Mouse (Mus musculus) embryonic facial prominence, embryonic 13.5 days (tissue): ENCODE measurements around the gene Ccdc57. TPM values are rescaled to one million over a fixed set of nuclear protein-coding genes. Genes with fewer than 3 reads are reported as not detected.

ENCODE experiments used
- ATAC-seq: fragments of 200-750 bp; cut with Nextera tagmentation; 2 replicates; pipeline ENCODE4 v1.8.0; 2017; ENCODE audit warnings: low read depth; ENCODE audit not compliant: insufficient number of reproducible peaks, insufficient read depth, low FRiP score, low TSS enrichment
- H3K27ac ChIP-seq: fragments of 300-500 bp; sonication (generic); 2 replicates; pipeline ENCODE4 v1.5.1; 2015; ENCODE audit warnings: moderate library complexity, mild to moderate bottlenecking, inconsistent platforms
- H3K27me3 ChIP-seq: fragments of 300-500 bp; sonication (generic); 2 replicates; pipeline ENCODE4 v1.6.1; 2015; ENCODE audit warnings: mild to moderate bottlenecking, inconsistent platforms
- H3K36me3 ChIP-seq: fragments of 300-500 bp; sonication (generic); 2 replicates; pipeline ENCODE4 v1.6.1; 2015; ENCODE audit warnings: mild to moderate bottlenecking, inconsistent platforms
- H3K4me1 ChIP-seq: fragments of 300-500 bp; sonication (generic); 2 replicates; pipeline ENCODE4 v1.6.1; 2015; ENCODE audit warnings: inconsistent platforms
- H3K4me2 ChIP-seq: fragments of 300-500 bp; sonication (generic); 2 replicates; pipeline ENCODE4 v1.6.1; 2015; ENCODE audit warnings: moderate library complexity, mild to moderate bottlenecking, inconsistent platforms
- H3K4me3 ChIP-seq: fragments of 300-500 bp; sonication (generic); 2 replicates; pipeline ENCODE4 v1.5.1; 2015; ENCODE audit warnings: mild to moderate bottlenecking, inconsistent platforms
- H3K9ac ChIP-seq: fragments of 300-500 bp; sonication (generic); 2 replicates; pipeline ENCODE4 v1.6.1; 2015; ENCODE audit warnings: mild to moderate bottlenecking, inconsistent platforms
- H3K9me3 ChIP-seq: fragments of 300-500 bp; sonication (generic); 2 replicates; pipeline ENCODE4 v1.6.1; 2016; ENCODE audit warnings: inconsistent platforms
- WGBS: fragments of 180-500 bp; shearing (Covaris S2); methylation state at CpG from one replicate; pipeline ENCODE4 v1.1.7; 2015; ENCODE audit warnings: mixed read lengths; 5-methylcytosine and 5-hydroxymethylcytosine counted together
- polyA plus RNA-seq: library from polyadenylated mRNA; unstranded; fragments of >200 nt; fragmentation: Nextera tagmentation; extraction: Ambion mirVana; gene quantifications from 2 replicates; pipeline ENCODE4 v1.2.1, GENCODE M21; 2015

The Ccdc57 gene
- polyA plus RNA-seq, 1 experiment from 2014 or later: 6.1 TPM

GRCm38 (mm10) chr11:120823956-120824786, 108.5 kb downstream of the Ccdc57 start, which contains the start of gene Fasn:
Fasn (minus strand) TSS chr11:120824547.
- H3K36me3 ChIP-seq: peaks cover 42% of the 10 kb centered on the region
- no peaks in the 10 kb centered on the region for H3K27me3 ChIP-seq
- H3K9me3 ChIP-seq: no peaks in the 10 kb centered on the region
- peak within 1 kb of the TSS; percentile 89 for H3K4me3 ChIP-seq
- under 1% methylated on average over 97 of the region's 109 CpGs for WGBS
- peak; percentile 90 for ATAC-seq
- peak within 1 kb of the TSS; percentile 86 for H3K4me2 ChIP-seq
- peaks cover 40% of the 10 kb centered on the region for H3K4me1 ChIP-seq
- peak within 1 kb of the TSS; percentile 96 for H3K27ac ChIP-seq
- peak within 1 kb of the TSS; percentile 95 for H3K9ac ChIP-seq

- Histone ChIP-seq H3K4me3 (peak overlapping the region; percentile 89), H3K36me3 (peaks cover 49% of the 10 kb centered on the region), H3K4me1 (peaks cover 40% of the 10 kb centered on the region), H3K9ac (peak overlapping the region; percentile 95), H3K27me3 (no peaks in the 10 kb centered on the region), H3K9me3 (no peaks in the 10 kb centered on the region), H3K4me2 (peak overlapping the region; percentile 86), H3K27ac (peak overlapping the region; percentile 96)
- peak; percentile 32 for ATAC-seq
- under 1% methylated on average over 40 of the region's 40 CpGs for WGBS
Observed at GRCm38 (mm10) chr11:120823551-120823947, 109.1 kb downstream of the Ccdc57 start.

DNA sequence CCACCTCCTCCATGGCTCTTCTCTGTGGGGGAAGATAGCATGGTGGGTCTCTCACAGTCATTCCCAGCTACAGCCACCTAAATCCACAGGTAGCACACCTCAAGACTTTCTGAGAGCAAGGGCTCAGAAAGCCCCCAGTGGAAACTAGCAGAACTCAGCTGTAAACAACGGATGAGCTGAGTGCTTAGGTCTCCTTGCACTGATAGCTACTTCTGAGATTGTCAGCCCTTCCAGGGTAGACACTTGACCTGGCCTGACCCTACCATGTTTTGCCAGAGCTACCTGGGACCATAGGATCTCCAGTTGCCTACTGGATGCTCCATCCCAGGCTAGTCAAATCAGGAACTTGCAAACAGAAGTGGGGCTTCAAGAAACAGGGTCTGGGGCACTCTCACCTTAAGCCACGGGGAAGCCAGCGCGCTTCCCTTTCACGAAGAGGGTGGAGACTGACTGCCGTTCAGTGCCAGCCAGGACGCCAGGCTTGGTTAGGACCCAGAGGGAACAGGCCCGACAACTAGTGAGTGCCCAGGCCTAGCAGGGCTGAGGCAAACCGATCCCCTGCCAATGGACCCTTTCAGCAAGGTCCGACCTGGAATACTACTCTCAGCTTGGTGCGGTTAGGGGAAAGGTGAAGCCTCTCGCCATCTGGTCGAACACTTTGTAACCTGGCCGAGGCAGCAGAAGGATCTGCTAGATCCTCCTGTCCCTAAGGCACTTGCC, 109.7 kb downstream of the Ccdc57 start:
- WGBS: 1% methylated on average over 14 of the region's 14 CpGs
- no peak for ATAC-seq
- H3K27me3 ChIP-seq: no peaks in the 10 kb centered on the region
- H3K9ac ChIP-seq: peak overlapping the region; percentile 95
- no peaks in the 10 kb centered on the region for H3K9me3 ChIP-seq
- H3K4me1 ChIP-seq: peaks cover 40% of the 10 kb centered on the region
- H3K27ac ChIP-seq: peak overlapping the region; percentile 96
- peaks cover 54% of the 10 kb centered on the region for H3K36me3 ChIP-seq
- peak overlapping the region; percentile 89 for H3K4me3 ChIP-seq
- peak overlapping the region; percentile 86 for H3K4me2 ChIP-seq

DNA sequence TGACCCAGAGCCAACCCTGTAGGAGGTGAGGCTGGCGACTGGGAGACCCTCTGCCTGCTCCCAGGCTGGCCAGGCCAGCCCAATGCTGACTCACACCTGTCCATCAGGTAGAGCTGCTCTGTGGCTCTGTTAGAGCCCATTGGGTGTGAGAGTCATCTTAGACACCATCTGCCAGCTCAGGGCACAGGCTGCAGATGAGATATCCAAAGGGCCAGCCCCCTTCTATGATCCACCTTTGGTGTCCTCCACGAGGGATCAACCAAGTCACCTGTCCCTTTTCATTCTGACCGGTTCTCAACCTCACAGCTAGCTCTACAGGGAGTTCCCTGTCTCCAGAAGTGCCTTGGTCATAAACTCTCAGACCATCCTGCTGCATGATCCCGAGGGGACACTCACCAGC, 110.4 kb downstream of the Ccdc57 start:
- WGBS: 61% methylated on average over 4 of the region's 4 CpGs
- no peaks in the 10 kb centered on the region for H3K27me3 ChIP-seq
- peaks cover 61% of the 10 kb centered on the region for H3K36me3 ChIP-seq
- no peak for ATAC-seq
- 0 out of 2 replicates have a peak overlapping the region, but pooled peaks have one; percentile 96 for H3K27ac ChIP-seq
- peak overlapping the region; percentile 89 for H3K4me3 ChIP-seq
- peak overlapping the region; percentile 95 for H3K9ac ChIP-seq
- no peaks in the 10 kb centered on the region for H3K9me3 ChIP-seq
- peak overlapping the region; percentile 86 for H3K4me2 ChIP-seq
- H3K4me1 ChIP-seq: peaks cover 40% of the 10 kb centered on the region

DNA sequence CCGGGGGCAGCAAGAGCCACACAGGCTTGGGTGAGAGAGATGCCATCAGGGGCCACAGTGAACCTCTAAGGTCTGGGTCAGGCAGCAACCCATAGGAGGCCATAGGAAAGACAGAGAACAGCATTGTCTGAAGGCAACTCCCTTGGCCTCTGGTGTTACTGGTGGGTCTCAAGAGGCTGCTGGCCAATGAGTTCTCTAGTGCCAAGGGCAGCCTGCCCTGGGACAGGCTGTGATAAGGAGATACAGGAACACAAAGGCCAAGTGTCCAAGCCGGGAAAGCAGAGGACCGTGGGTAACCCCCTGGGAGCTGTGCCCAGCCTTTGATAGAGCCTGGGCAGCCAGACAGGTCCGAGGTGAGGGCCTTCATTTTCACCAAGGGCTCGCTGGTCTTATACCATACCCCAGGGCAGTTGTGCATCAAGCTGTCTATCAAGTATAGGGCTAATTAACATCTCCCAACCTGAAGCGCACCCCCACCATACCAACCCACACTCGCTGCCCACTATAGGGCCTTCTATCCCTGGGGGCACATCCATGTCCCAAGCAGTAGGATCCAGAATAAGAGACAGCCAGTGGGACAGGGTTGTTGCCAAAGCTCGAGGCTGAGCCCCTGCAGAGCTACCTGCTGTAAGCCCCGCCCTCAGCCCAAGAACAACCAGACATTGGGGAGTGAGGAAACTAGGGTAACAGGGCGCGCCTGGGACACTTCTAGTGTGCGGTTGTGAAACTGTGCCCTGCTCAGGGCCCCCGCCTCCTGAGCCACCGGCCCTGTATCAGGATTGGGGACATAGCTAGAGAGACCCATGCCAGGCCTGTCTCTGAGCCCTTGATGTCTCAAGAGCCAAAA, 111.4 kb downstream of the Ccdc57 start:
- ATAC-seq: no peak
- Histone ChIP-seq H3K9ac (peak overlapping the region; percentile 95), H3K4me3 (peak overlapping the region; percentile 89)

GRCm38 (mm10) chr11:120820546-120820945, 112.1 kb downstream of the Ccdc57 start:
- H3K9ac ChIP-seq: 0 out of 2 replicates have a peak overlapping the region, but pooled peaks have one; percentile 32

More for the DNA sequence above, 111.4 kb downstream of the Ccdc57 start:
- H3K4me1 ChIP-seq: peaks cover 40% of the 10 kb centered on the region
- no peaks in the 10 kb centered on the region for H3K9me3 ChIP-seq
- no peaks in the 10 kb centered on the region for H3K27me3 ChIP-seq
- WGBS: 75% methylated on average over 14 of the region's 14 CpGs
- no peak overlapping the region for H3K27ac ChIP-seq
- H3K36me3 ChIP-seq: peaks cover 68% of the 10 kb centered on the region
- peak overlapping the region; percentile 86 for H3K4me2 ChIP-seq

GRCm38 (mm10) chr11:120819556-120819955, 113.1 kb downstream of the Ccdc57 start:
- H3K9ac ChIP-seq: 0 out of 2 replicates have a peak overlapping the region, but pooled peaks have one; percentile 21
- H3K27me3 ChIP-seq: no peaks in the 10 kb centered on the region
- 94% methylated on average over 6 of the region's 6 CpGs for WGBS
- H3K36me3 ChIP-seq: peaks cover 80% of the 10 kb centered on the region
- no peak overlapping the region for H3K27ac ChIP-seq
- H3K9me3 ChIP-seq: no peaks in the 10 kb centered on the region
- peaks cover 29% of the 10 kb centered on the region for H3K4me1 ChIP-seq
- H3K4me2 ChIP-seq: no peak overlapping the region
- no peak overlapping the region for H3K4me3 ChIP-seq
- no peak for ATAC-seq

More at GRCm38 (mm10) chr11:120820546-120820945, 112.1 kb downstream of the Ccdc57 start:
- no peaks in the 10 kb centered on the region for H3K27me3 ChIP-seq
- peak overlapping the region; percentile 86; the same call in 1 of the 2 replicates for H3K4me2 ChIP-seq
- H3K4me1 ChIP-seq: peaks cover 36% of the 10 kb centered on the region
- WGBS: 93% methylated on average over 14 of the region's 14 CpGs
- H3K4me3 ChIP-seq: no peak overlapping the region
- H3K27ac ChIP-seq: no peak overlapping the region
- peaks cover 70% of the 10 kb centered on the region for H3K36me3 ChIP-seq
- H3K9me3 ChIP-seq: no peaks in the 10 kb centered on the region
- ATAC-seq: no peak

GRCm38 (mm10) chr11:120818251-120818650, 114.4 kb downstream of the Ccdc57 start:
- no peak overlapping the region for H3K4me2 ChIP-seq
- peaks cover 93% of the 10 kb centered on the region for H3K36me3 ChIP-seq
- WGBS: 94% methylated on average over 13 of the region's 13 CpGs
- no peak overlapping the region for H3K27ac ChIP-seq
- H3K27me3 ChIP-seq: no peaks in the 10 kb centered on the region
- no peak overlapping the region for H3K4me3 ChIP-seq
- no peak overlapping the region for H3K9ac ChIP-seq
- H3K9me3 ChIP-seq: no peaks in the 10 kb centered on the region
- H3K4me1 ChIP-seq: peaks cover 28% of the 10 kb centered on the region
- no peak for ATAC-seq

DNA sequence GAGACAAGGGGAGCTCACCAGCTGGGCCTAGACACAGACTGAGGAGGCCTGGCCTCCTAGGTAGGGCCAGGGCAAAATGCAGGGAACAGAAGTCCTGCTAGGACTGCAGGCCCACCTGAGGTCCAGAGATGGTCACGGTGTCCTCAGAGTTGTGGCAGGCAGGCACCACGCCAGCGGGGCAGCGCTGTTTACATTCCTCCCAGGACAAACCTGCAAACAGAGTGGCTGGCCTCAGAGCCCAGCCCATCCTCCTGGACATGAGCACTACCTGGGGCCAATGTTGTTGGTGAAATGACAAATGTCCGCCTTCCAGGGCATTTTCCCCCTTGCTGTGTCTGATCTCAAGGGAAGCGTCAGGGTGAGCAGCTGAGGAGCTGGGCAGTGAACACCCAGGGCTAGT, 115.3 kb downstream of the Ccdc57 start:
- no peak for ATAC-seq
- no peak overlapping the region for H3K27ac ChIP-seq
- 94% methylated on average over 6 of the region's 6 CpGs for WGBS
- H3K36me3 ChIP-seq: peaks cover 99% of the 10 kb centered on the region
- peaks cover 19% of the 10 kb centered on the region for H3K4me1 ChIP-seq
- no peaks in the 10 kb centered on the region for H3K27me3 ChIP-seq
- H3K4me2 ChIP-seq: no peak overlapping the region
- H3K4me3 ChIP-seq: no peak overlapping the region
- H3K9ac ChIP-seq: no peak overlapping the region
- no peaks in the 10 kb centered on the region for H3K9me3 ChIP-seq

DNA sequence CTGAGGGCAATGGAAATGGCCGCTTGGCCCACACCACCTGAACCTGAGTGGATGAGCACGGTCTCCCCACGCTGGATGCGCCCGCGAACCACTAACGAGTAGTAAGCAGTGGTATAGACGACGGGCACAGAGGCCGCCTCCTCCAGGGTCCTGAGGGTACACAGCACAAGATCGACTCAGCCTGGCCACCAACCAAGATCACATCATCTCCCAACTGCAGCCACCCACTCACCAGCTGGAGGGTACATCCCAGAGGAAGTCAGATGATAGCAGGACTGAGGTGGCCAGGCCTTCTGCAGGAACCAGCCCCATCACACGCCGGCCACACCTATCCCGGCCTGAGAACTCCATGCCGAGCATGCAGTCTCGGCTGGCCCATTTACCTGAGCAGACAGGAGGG, 120.6 kb downstream of the Ccdc57 start:
- no peaks in the 10 kb centered on the region for H3K4me1 ChIP-seq
- WGBS: 94% methylated on average over 16 of the region's 16 CpGs
- ATAC-seq: no peak
- H3K27me3 ChIP-seq: no peaks in the 10 kb centered on the region
- no peaks in the 10 kb centered on the region for H3K9me3 ChIP-seq
- H3K4me3 ChIP-seq: no peak overlapping the region
- H3K36me3 ChIP-seq: peaks cover 100% of the 10 kb centered on the region
- no peak overlapping the region for H3K4me2 ChIP-seq
- H3K27ac ChIP-seq: no peak overlapping the region
- no peak overlapping the region for H3K9ac ChIP-seq

DNA sequence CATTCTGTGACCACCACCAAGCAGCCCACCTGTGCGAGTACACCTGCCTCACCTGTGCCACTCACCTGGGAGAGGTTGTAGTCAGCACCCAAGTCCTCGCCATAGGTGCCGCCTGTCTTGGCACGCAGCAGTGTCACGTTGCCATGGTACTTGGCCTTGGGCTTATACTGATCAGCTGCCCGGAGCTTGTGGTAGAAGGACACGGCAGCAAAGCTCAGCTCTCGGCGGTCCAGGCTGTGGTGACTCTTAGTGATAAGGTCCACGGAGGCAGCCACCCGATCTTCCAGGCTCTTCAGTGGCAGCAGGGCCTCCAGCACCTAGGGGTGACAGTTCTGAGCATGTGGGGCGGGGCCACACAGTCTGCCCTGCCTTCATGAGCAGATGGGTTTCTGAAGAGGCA, 124.7 kb downstream of the Ccdc57 start:
- ATAC-seq: no peak
- Histone ChIP-seq H3K27ac (no peak overlapping the region), H3K27me3 (no peaks in the 10 kb centered on the region), H3K4me2 (no peak overlapping the region), H3K9me3 (no peaks in the 10 kb centered on the region), H3K4me3 (no peak overlapping the region), H3K36me3 (peaks cover 83% of the 10 kb centered on the region), H3K9ac (no peak overlapping the region), H3K4me1 (no peaks in the 10 kb centered on the region)
- WGBS: 91% methylated on average over 12 of the region's 12 CpGs
